Mouse (Mus musculus): Measurements from ENCODE around the gene Tmem37.

- TF ChIP-seq HCFC1 (IDR thresholded peaks at IDR 0.05; ENCODE audit: borderline replicate concordance, insufficient read depth, low read length), result no peak
- TF ChIP-seq ZNF384 (IDR thresholded peaks at IDR 0.05; ENCODE audit: low read depth, low read length), result no peak
- no peak for TF ChIP-seq CHD2 (IDR thresholded peaks at IDR 0.05; ENCODE audit: low read depth, low read length)
Measured at GRCm38 (mm10) chr1:120020322-120020897, 53.5 kb downstream of the Tmem37 start.

Measured in ES-E14 (cell line).